Mouse (Mus musculus) kidney, embryonic 16.5 days (tissue): ENCODE measurements around the gene Arhgdia. TPM values are rescaled to one million over a fixed set of nuclear protein-coding genes. Genes with fewer than 3 reads are reported as not detected.

Experiments
- ATAC-seq: fragments of 200-750 bp; cut with Nextera tagmentation; 2 replicates; pipeline ENCODE4 v1.8.0; 2017; ENCODE audit warnings: moderate TSS enrichment; ENCODE audit not compliant: low FRiP score, low TSS enrichment
- H3K27ac ChIP-seq: fragments of 300-500 bp; sonication (generic); 2 replicates; pipeline ENCODE4 v1.5.1; 2014; ENCODE audit warnings: low read length
- H3K27me3 ChIP-seq: fragments of 300-500 bp; sonication (generic); 2 replicates; pipeline ENCODE4 v1.6.1; 2014; ENCODE audit warnings: low read length, control low read depth, mixed read lengths; ENCODE audit not compliant: insufficient read depth
- H3K36me3 ChIP-seq: fragments of 300-500 bp; sonication (generic); 2 replicates; pipeline ENCODE4 v1.6.1; 2014; ENCODE audit warnings: low read length, control low read depth, mixed read lengths; ENCODE audit not compliant: insufficient read depth
- H3K4me1 ChIP-seq: fragments of 300-500 bp; sonication (generic); 2 replicates; pipeline ENCODE4 v1.6.1; 2014; ENCODE audit warnings: low read length, control low read depth, mixed read lengths; ENCODE audit not compliant: insufficient read depth
- H3K4me2 ChIP-seq: fragments of 300-500 bp; sonication (generic); replicated peaks from 2 replicates; pipeline ENCODE4 v1.6.1; 2014; ENCODE audit warnings: low read depth, low read length
- H3K4me3 ChIP-seq: fragments of 300-500 bp; sonication (generic); 2 replicates; pipeline ENCODE4 v1.5.1; 2014; ENCODE audit warnings: mild to moderate bottlenecking, low read length
- H3K9ac ChIP-seq: fragments of 300-500 bp; sonication (generic); replicated peaks from 2 replicates; pipeline ENCODE4 v1.6.1; 2014; ENCODE audit warnings: low read length
- H3K9me3 ChIP-seq: fragments of 300-500 bp; sonication (generic); 2 replicates; pipeline ENCODE4 v1.6.1; 2016; ENCODE audit warnings: low read length, control low read depth
- WGBS: fragments of 180-500 bp; shearing (Covaris S2); extraction: QIAGEN DNeasy Blood & Tissue Kit; methylation state at CpG from one replicate; pipeline ENCODE4 v1.1.7; 2014; 5-methylcytosine and 5-hydroxymethylcytosine counted together
- microRNA-seq: library from miRNA; unstranded; fragments of <30 nt; microRNA quantifications from one replicate; pipeline ENCODE4, GENCODE M21; 2016
- polyA plus RNA-seq: library from polyadenylated mRNA; unstranded; fragments of >200 nt; fragmentation: Nextera tagmentation; extraction: Ambion mirVana; gene quantifications from 2 replicates; pipeline ENCODE4 v1.2.1, GENCODE M21; 2015

Gene Arhgdia
- polyA plus RNA-seq, 1 experiment from 2014 or later = 696 TPM

DNA sequence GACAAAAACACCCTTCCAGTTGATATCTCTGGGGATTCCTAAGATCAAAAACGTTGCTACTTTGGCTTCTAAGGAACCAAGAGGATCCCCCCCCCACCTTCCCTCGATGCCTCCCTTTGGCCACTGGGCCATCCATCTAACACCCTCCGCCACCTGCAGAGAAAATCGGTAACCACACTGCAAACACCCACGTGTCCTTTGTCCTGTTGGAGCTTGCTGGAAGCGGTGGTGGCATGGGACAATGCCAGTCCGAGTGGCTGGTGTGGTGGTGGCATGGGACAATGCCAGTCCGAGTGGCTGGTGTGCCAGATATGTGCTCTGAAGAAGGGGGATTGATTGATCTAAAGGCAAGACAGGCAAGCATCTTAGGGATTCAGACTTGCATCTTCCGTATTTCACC is 49.8 kb downstream of the Arhgdia start:
- H3K4me3 ChIP-seq = no peak overlapping the region
- peaks cover 52% of the 10 kb centered on the region for H3K27me3 ChIP-seq
- H3K4me2 ChIP-seq = no peak overlapping the region
- peaks cover 16% of the 10 kb centered on the region for H3K4me1 ChIP-seq
- H3K36me3 ChIP-seq = no peaks in the 10 kb centered on the region
- no peak for ATAC-seq
- H3K9ac ChIP-seq = no peak overlapping the region
- no peak overlapping the region for H3K27ac ChIP-seq
- WGBS = 25% methylated on average over 9 of the region's 9 CpGs
- no peaks in the 10 kb centered on the region for H3K9me3 ChIP-seq

DNA sequence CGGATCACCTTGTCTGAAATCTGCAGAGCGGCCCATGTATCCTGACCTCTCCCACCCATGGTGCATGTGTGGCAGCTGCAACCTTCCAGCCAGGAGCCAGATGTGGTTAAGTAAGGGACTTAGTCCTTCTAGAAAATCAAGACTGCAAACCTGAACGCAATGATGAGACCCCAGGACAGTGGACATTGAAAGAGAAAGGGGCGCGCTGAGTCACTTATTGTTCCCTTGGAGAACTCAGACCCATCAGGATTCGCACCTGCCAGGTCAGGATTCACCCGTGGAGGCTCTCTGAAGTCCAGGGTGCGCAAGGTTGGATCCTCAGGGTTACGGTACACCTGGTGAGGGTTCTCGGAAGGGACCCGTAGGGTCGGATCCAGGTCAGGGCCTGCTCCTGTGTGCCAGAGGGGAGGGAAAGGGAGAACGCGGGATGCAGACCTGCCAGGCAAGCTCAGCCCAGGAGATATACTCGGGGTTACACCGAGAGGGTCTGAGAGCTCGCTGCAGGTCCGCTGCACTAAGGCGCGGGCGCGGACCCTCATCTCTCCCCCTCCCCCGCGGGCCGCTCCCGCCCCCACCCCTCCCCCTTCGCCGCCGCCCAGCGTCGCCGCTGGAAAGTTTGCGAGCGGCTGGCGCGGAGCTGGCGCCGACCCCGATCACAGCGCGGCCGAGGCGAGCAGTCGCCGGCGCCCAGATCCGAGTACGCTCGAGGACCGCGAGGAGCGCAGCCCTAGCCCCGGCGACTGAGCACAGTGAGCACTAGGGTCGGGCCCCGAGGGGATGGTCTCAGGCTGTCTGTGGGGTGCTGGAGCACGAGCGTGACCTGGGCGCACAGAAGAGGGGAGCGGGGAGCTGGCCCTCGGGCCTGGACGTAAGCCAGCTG is 51.1 kb downstream of the Arhgdia start, which contains the start of gene Gcgr:
Gcgr (plus strand) TSS at position 615 of the 880 bp plus-strand sequence.
- H3K9me3 ChIP-seq = no peaks in the 10 kb centered on the region
- ATAC-seq = peak; percentile 62
- H3K27ac ChIP-seq = no peak within 1 kb of the TSS
- peaks cover 16% of the 10 kb centered on the region for H3K4me1 ChIP-seq
- peak within 1 kb of the TSS; percentile 39 for H3K4me3 ChIP-seq
- H3K4me2 ChIP-seq = peak within 1 kb of the TSS; percentile 61
- no peaks in the 10 kb centered on the region for H3K36me3 ChIP-seq
- peak within 1 kb of the TSS; percentile 64 for H3K9ac ChIP-seq
- peaks cover 52% of the 10 kb centered on the region for H3K27me3 ChIP-seq
- WGBS = 10% methylated on average over 53 of the region's 62 CpGs

DNA sequence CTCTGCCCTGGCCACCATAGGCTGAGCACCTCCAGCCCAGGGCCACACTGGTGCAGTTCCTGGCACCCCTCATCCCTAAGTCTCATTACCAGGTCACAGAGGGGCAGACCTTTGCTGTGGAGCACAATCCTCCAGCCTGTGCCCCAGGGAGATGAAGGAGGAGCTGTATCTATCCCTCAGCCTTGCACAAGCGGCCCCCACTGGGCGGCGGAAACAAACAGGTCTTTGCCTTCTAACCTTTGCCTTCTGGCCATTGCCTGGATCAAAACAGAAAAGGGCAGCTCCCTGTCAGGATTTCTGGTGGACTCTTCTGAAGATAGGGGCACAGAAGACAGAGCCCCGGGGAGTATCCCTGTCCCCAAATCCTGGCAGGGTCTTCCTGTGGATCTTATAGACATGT is 52.5 kb downstream of the Arhgdia start:
- H3K27me3 ChIP-seq = peaks cover 52% of the 10 kb centered on the region
- H3K27ac ChIP-seq = no peak overlapping the region
- no peak overlapping the region for H3K4me2 ChIP-seq
- no peak overlapping the region for H3K9ac ChIP-seq
- H3K36me3 ChIP-seq = no peaks in the 10 kb centered on the region
- no peaks in the 10 kb centered on the region for H3K9me3 ChIP-seq
- 68% methylated on average over 4 of the region's 4 CpGs for WGBS
- peaks cover 16% of the 10 kb centered on the region for H3K4me1 ChIP-seq
- no peak overlapping the region for H3K4me3 ChIP-seq
- ATAC-seq = no peak

Small RNA genes within 50 kb of the gene (microRNA-seq; reads per million reads assigned to microRNA genes)
- gene Mir6936 = 0.47 reads per million

Other genes starting within 250 kb of the Arhgdia start
- gene Actg1, start 233.1 kb downstream of the Arhgdia start, polyA plus RNA-seq = 2,803 and 2,860 TPM in 2 replicates
- 0.72 and 0.82 TPM in 2 replicates for gene Fscn2, start 220.1 kb downstream of the Arhgdia start, polyA plus RNA-seq
- gene Faap100, start 202.9 kb downstream of the Arhgdia start, polyA plus RNA-seq = 42.3 and 44.8 TPM in 2 replicates
- gene Nploc4, start 143.9 kb downstream of the Arhgdia start, polyA plus RNA-seq = 34.1 and 34.4 TPM in 2 replicates
- not detected in 2 replicates for gene Tspan10, start 139.0 kb downstream of the Arhgdia start, polyA plus RNA-seq
- 0.39 and 0.45 TPM in 2 replicates for gene Pde6g, start 128.1 kb downstream of the Arhgdia start, polyA plus RNA-seq
- 15.4 and 15.9 TPM in 2 replicates for gene Oxld1, start 123.6 kb downstream of the Arhgdia start, polyA plus RNA-seq
- 40.6 and 43.9 TPM in 2 replicates for gene Ccdc137, start 123.5 kb downstream of the Arhgdia start, polyA plus RNA-seq
- 46.5 and 50.4 TPM in 2 replicates for gene Arl16, start 114.0 kb downstream of the Arhgdia start, polyA plus RNA-seq
- gene Mrpl12, start 97.0 kb downstream of the Arhgdia start, polyA plus RNA-seq = 176 and 177 TPM in 2 replicates
- 120 and 123 TPM in 2 replicates for gene Slc25a10, start 89.8 kb downstream of the Arhgdia start, polyA plus RNA-seq
- 4.7 and 5.5 TPM in 2 replicates for gene Gcgr, start 50.9 kb downstream of the Arhgdia start, polyA plus RNA-seq
- gene Mcrip1, start 31.9 kb downstream of the Arhgdia start, polyA plus RNA-seq = 218 and 232 TPM in 2 replicates
- 0.55 and 0.57 TPM in 2 replicates for gene Ppp1r27, start 30.5 kb downstream of the Arhgdia start, polyA plus RNA-seq
- gene P4hb, start 8.4 kb downstream of the Arhgdia start, polyA plus RNA-seq = 843 and 914 TPM in 2 replicates
- 92.2 and 372 TPM in 2 replicates for gene Alyref, start 16.7 kb upstream of the Arhgdia start, polyA plus RNA-seq
- 195 and 197 TPM in 2 replicates for gene Anapc11, start 16.8 kb upstream of the Arhgdia start, polyA plus RNA-seq
- gene Npb, start 26.9 kb upstream of the Arhgdia start, polyA plus RNA-seq = 27.7 and 33.8 TPM in 2 replicates
- 164 and 174 TPM in 2 replicates for gene Pcyt2, start 36.3 kb upstream of the Arhgdia start, polyA plus RNA-seq
- 38.9 and 39.3 TPM in 2 replicates for gene Sirt7, start 43.6 kb upstream of the Arhgdia start, polyA plus RNA-seq
- gene Mafg, start 52.0 kb upstream of the Arhgdia start, polyA plus RNA-seq = 24.3 and 25.4 TPM in 2 replicates
- gene Pycr1, start 62.1 kb upstream of the Arhgdia start, polyA plus RNA-seq = 26.8 and 27.3 TPM in 2 replicates
- 0.51 and 0.73 TPM in 2 replicates for gene Myadml2, start 66.5 kb upstream of the Arhgdia start, polyA plus RNA-seq
- 4.8 and 5.9 TPM in 2 replicates for gene Notum, start 79.6 kb upstream of the Arhgdia start, polyA plus RNA-seq
- 146 TPM in 2 replicates for gene Aspscr1, start 91.3 kb upstream of the Arhgdia start, polyA plus RNA-seq
- 151 TPM in 2 replicates for gene Cenpx, start 132.1 kb upstream of the Arhgdia start, polyA plus RNA-seq
- 69.2 and 71.3 TPM in 2 replicates for gene Lrrc45, start 132.3 kb upstream of the Arhgdia start, polyA plus RNA-seq
- gene Rac3, start 139.8 kb upstream of the Arhgdia start, polyA plus RNA-seq = 32.5 and 38.7 TPM in 2 replicates
- gene Dcxr, start 145.7 kb upstream of the Arhgdia start, polyA plus RNA-seq = 49.4 and 56.5 TPM in 2 replicates
- gene Cbr2, start 150.5 kb upstream of the Arhgdia start, polyA plus RNA-seq = 2.1 and 4.3 TPM in 2 replicates
- 3.4 and 9.0 TPM in 2 replicates for gene Hmga1b, start 181.2 kb upstream of the Arhgdia start, polyA plus RNA-seq
- 44.0 and 46.9 TPM in 2 replicates for gene Rfng, start 202.6 kb upstream of the Arhgdia start, polyA plus RNA-seq
- gene Gps1, start 202.6 kb upstream of the Arhgdia start, polyA plus RNA-seq = 230 and 239 TPM in 2 replicates
- gene Dus1l, start 214.8 kb upstream of the Arhgdia start, polyA plus RNA-seq = 89.9 and 91.0 TPM in 2 replicates
- gene Fasn, start 242.9 kb upstream of the Arhgdia start, polyA plus RNA-seq = 50.0 and 50.4 TPM in 2 replicates